In the genomic region with DNA sequence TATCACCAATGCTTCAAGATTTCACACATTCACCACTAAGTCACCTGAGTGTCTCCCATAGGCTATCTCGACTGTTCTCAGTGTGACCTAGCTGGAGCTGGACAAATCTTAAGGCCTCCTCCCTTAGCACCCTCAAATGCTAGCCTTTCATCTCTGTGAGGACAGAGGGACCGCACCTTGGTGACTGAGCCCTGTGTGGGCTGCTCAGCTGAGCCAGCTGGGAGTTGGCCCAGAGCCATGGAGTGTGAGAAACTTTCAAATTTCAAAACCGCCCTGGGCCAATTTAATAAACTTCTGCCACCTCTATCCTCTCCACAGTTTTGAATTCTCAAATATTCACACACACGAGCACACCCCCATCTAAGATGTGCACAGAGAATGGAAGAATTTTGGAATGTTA, we compare ENCODE assay signal across 30 mouse cellular contexts. TPM values are rescaled to one million over a fixed set of nuclear protein-coding genes. Genes with fewer than 3 reads are reported as not detected.
DNase-seq lines count a peak whose midpoint lies in the region; ATAC-seq lines count a peak whose summit lies in the region.
"Had no signal": no experiment of that assay in that cellular context is flagged by ENCODE, and none has a peak within 500 bp of the region (broad histone marks: within the 10 kb centered on the region; RNA-seq: fewer than 3 reads in every experiment).

No protein-coding gene starts in this region.

- DNase-seq in heart, adult 18-20 months = no peak
- DNase-seq in kidney, postnatal 4 days = peak; percentile 15 to 20
- DNase-seq in right cerebral cortex, postnatal 14 days = peak; percentile 18
- DNase-seq in right cerebral cortex, adult 2 months (ENCODE audit: low spot score in 2 of 2) = no peak
- DNase-seq in gastrocnemius, postnatal 36 days = no peak
- DNase-seq: adrenal gland, adult 2 months; cerebellum, adult 9-11 months; gastrocnemius, postnatal 25 days; heart, postnatal 14 days; layer of hippocampus, postnatal 36 days; right cerebral cortex, adult 18-20 months; thymus, adult 2 months had no signal

- H3K9ac ChIP-seq in heart, embryonic 12.5 days = no peak overlapping the region
- H3K9ac ChIP-seq in kidney, embryonic 16.5 days (replicated peaks; ENCODE audit: low read length) = no peak overlapping the region
- H3K9ac ChIP-seq: embryonic facial prominence, embryonic 13.5 days; hindbrain, embryonic 15.5 days; intestine, embryonic 15.5 days; liver, embryonic 12.5 days; midbrain, embryonic 13.5 days; neural tube, embryonic 13.5 days had no signal

- peak overlapping the region; percentile 36; the same call in 1 of the 2 replicates for H3K4me2 ChIP-seq in heart, embryonic 12.5 days
- H3K4me2 ChIP-seq in kidney, embryonic 16.5 days (replicated peaks; ENCODE audit: low read depth, low read length) = no peak overlapping the region
- H3K4me2 ChIP-seq: embryonic facial prominence, embryonic 13.5 days; hindbrain, embryonic 15.5 days; intestine, embryonic 15.5 days; liver, embryonic 12.5 days; midbrain, embryonic 13.5 days; neural tube, embryonic 13.5 days had no signal

- H3K36me3 ChIP-seq in heart, embryonic 12.5 days = no peaks in the 10 kb centered on the region
- H3K36me3 ChIP-seq in kidney, embryonic 16.5 days (ENCODE audit: insufficient read depth, low read length) = no peaks in the 10 kb centered on the region
- H3K36me3 ChIP-seq: embryonic facial prominence, embryonic 13.5 days; hindbrain, embryonic 15.5 days; intestine, embryonic 15.5 days; liver, embryonic 12.5 days; midbrain, embryonic 13.5 days; neural tube, embryonic 13.5 days had no signal

- 44% methylated on average over 4 of the region's 4 CpGs for WGBS in heart, embryonic 12.5 days
- whole genome bisulfite sequencing in kidney, embryonic 16.5 days = 65% methylated on average over 4 of the region's 4 CpGs

- H3K4me1 ChIP-seq in heart, embryonic 12.5 days (replicated peaks) = peaks cover 30% of the 10 kb centered on the region
- H3K4me1 ChIP-seq in kidney, embryonic 16.5 days (ENCODE audit: insufficient read depth, low read length) = peaks cover 8% of the 10 kb centered on the region; the same call in 1 of the 2 replicates
- H3K4me1 ChIP-seq: liver, embryonic 12.5 days had no signal

- no peak overlapping the region for H3K27ac ChIP-seq in heart, embryonic 12.5 days (ENCODE audit: poor library complexity, severe bottlenecking)
- no peak overlapping the region for H3K27ac ChIP-seq in kidney, embryonic 16.5 days (ENCODE audit: low read length)
- H3K27ac ChIP-seq: embryonic facial prominence, embryonic 13.5 days; hindbrain, embryonic 15.5 days; intestine, embryonic 15.5 days; layer of hippocampus, adult 2 months; liver, embryonic 12.5 days; midbrain, embryonic 13.5 days; neural tube, embryonic 13.5 days had no signal

- no peak overlapping the region for H3K4me3 ChIP-seq in heart, embryonic 12.5 days
- no peak overlapping the region for H3K4me3 ChIP-seq in kidney, embryonic 16.5 days (ENCODE audit: low read length)
- H3K4me3 ChIP-seq: embryonic facial prominence, embryonic 13.5 days; hindbrain, embryonic 15.5 days; intestine, embryonic 15.5 days; layer of hippocampus, adult 2 months; liver, embryonic 12.5 days; midbrain, embryonic 13.5 days; neural tube, embryonic 13.5 days had no signal

- peaks cover 11% of the 10 kb centered on the region for H3K27me3 ChIP-seq in heart, embryonic 12.5 days (replicated peaks)
- peaks cover 22% of the 10 kb centered on the region for H3K27me3 ChIP-seq in kidney, embryonic 16.5 days (ENCODE audit: insufficient read depth, low read length)

- no peak for ATAC-seq in heart, embryonic 12.5 days (ENCODE audit: insufficient number of reproducible peaks, low FRiP score)
- no peak for ATAC-seq in kidney, embryonic 16.5 days (ENCODE audit: low FRiP score, low TSS enrichment)
- ATAC-seq: forebrain, embryonic 16.5 days; liver, embryonic 12.5 days; midbrain, embryonic 13.5 days had no signal

- intact Hi-C loops in gastrocnemius, postnatal 36 days (cut with DNase I) = loop anchor here (10.0 kb wide), 1 partner anchor 164 kb away; no protein-coding TSS in a partner anchor

- H3K9me3 ChIP-seq in heart, embryonic 12.5 days (replicated peaks) = no peaks in the 10 kb centered on the region
- no peaks in the 10 kb centered on the region for H3K9me3 ChIP-seq in kidney, embryonic 16.5 days (ENCODE audit: low read length)
- H3K9me3 ChIP-seq: embryonic facial prominence, embryonic 13.5 days; hindbrain, embryonic 15.5 days; intestine, embryonic 15.5 days; liver, embryonic 12.5 days; midbrain, embryonic 13.5 days; neural tube, embryonic 13.5 days had no signal

RNA-seq across cellular contexts. Expression of gene 4930535I16Rik, which starts 43.1 kb away (rescaled TPM):
- polyA plus RNA-seq in heart, embryonic 12.5 days (2016; fragmentation: Nextera tagmentation; extraction: Ambion mirVana) = not detected in 2 replicates
- total RNA-seq in heart, adult 18-20 months (2021) = not detected
- polyA plus RNA-seq in kidney, embryonic 16.5 days (2015; fragmentation: Nextera tagmentation; extraction: Ambion mirVana) = not detected in 2 replicates
- not detected for total RNA-seq in gastrocnemius, postnatal 36 days (2021)
- total RNA-seq: adrenal gland, adult 2 months; gastrocnemius, postnatal 25 days; heart, postnatal 14 days; layer of hippocampus, adult 2 months; layer of hippocampus, postnatal 36 days; left cerebral cortex, postnatal 14 days; megakaryocyte progenitor cell, adult 5-6 weeks had no signal
- polyA plus RNA-seq: brain, embryonic 14.5 days; cortical plate, adult 2 months; embryonic facial prominence, embryonic 13.5 days; forebrain, embryonic 16.5 days; hindbrain, embryonic 15.5 days; intestine, embryonic 15.5 days; kidney, embryonic 14.5 days; liver, embryonic 12.5 days; lung, embryonic 16.5 days; midbrain, embryonic 13.5 days; neural tube, embryonic 13.5 days; spleen, adult 2 months; stomach, embryonic 14.5 days had no signal

RNA-seq across cellular contexts. Expression of gene Rragc, which starts 43.7 kb away (rescaled TPM):
- polyA plus RNA-seq in heart, embryonic 12.5 days (2016; fragmentation: Nextera tagmentation; extraction: Ambion mirVana) = 47.8 and 50.1 TPM in 2 replicates
- 10 to 100 TPM; 40.4 to 40.7 TPM for total RNA-seq in heart, adult 18-20 months (2021)
- 46.2 and 47.9 TPM in 2 replicates for polyA plus RNA-seq in kidney, embryonic 16.5 days (2015; fragmentation: Nextera tagmentation; extraction: Ambion mirVana)
- 10 to 100 TPM; 17.6 to 18.7 TPM for total RNA-seq in gastrocnemius, postnatal 36 days (2021)

RNA-seq across cellular contexts. Expression of gene Mycbp, which starts 56.3 kb away (rescaled TPM):
- polyA plus RNA-seq in heart, embryonic 12.5 days (2016; fragmentation: Nextera tagmentation; extraction: Ambion mirVana) = 65.6 and 69.9 TPM in 2 replicates
- total RNA-seq in heart, adult 18-20 months (2021) = 10 to 100 TPM; 24.6 to 26.3 TPM
- polyA plus RNA-seq in kidney, embryonic 16.5 days (2015; fragmentation: Nextera tagmentation; extraction: Ambion mirVana) = 61.2 and 68.6 TPM in 2 replicates
- total RNA-seq in gastrocnemius, postnatal 36 days (2021) = 10 to 100 TPM; 17.1 to 18.5 TPM

Comparison
In these comparisons a context has a peak if more than half of its experiments do, and no peak if none do; other contexts are left out.
1. DNase-seq: peak in kidney, postnatal 4 days (2 of 2) and right cerebral cortex, postnatal 14 days (single experiment); none in heart, adult 18-20 months (0 of 2), right cerebral cortex, adult 2 months (0 of 2) and gastrocnemius, postnatal 36 days (0 of 2).